Mouse (Mus musculus): ENCODE results near the gene Top3a. TPM values are rescaled to one million over a fixed set of nuclear protein-coding genes. Genes with fewer than 3 reads are reported as not detected.
A peak's percentile ranks its signal among the peaks of the same experiment; 100 is the strongest.

The Top3a gene
- polyA plus RNA-seq, 1 experiment, result 4.7 TPM

DNA sequence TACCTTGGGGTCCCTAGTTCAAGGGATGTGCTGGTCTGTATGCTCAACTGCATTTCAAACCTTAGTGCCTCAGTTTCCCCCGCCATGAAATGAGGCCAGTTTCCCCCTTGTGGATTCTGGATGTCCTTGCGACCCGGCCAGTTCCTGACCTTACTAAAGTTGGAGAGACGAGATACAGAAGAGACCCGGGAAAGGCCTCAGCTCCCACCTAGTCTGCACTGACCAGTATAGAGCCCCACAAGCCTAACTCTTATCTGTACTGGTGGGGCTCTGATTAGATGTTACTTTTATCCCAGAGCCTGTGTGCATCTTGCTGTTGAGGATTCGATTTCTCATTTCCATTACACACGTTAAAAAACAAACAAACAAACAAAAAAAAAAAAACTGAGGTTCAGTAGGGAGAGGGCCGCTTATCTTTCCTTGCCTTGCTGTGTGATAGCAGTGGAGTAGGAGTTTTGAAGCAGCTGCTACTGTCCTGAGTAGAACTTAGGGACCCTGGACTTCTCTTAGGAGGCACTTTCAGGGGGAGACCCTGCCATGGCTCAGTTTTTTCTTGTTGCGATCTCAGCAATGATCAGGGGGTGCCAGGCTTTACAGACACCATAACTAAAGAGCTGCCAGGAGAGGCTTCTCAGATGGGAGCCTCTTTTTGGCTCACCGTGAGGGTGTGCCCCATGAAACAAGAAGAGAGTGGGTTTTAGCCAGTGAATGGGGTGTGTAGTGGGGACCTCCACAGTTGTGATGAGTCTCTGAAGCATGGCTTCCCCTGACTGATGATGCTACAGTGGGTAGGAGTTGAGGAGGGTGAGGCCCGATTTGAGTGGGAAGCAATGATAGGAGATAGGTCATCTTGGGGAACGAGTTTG is 76.6 kb downstream of the Top3a start:
- Histone ChIP-seq H3K27me3 (ENCODE audit: control insufficient read depth, insufficient read depth, low read length) (no peaks in the 10 kb centered on the region), H3K27ac (ENCODE audit: insufficient read depth, low read depth, low read length) (no peak overlapping the region), H3K4me1 (ENCODE audit: control insufficient read depth, insufficient read depth, insufficient read length, low read length) (peaks cover 2% of the 10 kb centered on the region), H3K36me3 (ENCODE audit: control insufficient read depth, insufficient read depth, low read length) (peaks cover 2% of the 10 kb centered on the region; the same call in 1 of the 2 replicates), H3K4me3 (ENCODE audit: low read depth, low read length) (peak overlapping the region; percentile 89)
- 23% methylated on average over 12 of the region's 12 CpGs for WGBS
- TF ChIP-seq POLR2A (IDR thresholded peaks at IDR 0.05; ENCODE audit: low read depth, low read length) (no peak), CTCF (IDR thresholded peaks at IDR 0.05; ENCODE audit: extremely low read depth, insufficient read length, insufficient replicate concordance, low read depth, low read length) (no peak)

DNA sequence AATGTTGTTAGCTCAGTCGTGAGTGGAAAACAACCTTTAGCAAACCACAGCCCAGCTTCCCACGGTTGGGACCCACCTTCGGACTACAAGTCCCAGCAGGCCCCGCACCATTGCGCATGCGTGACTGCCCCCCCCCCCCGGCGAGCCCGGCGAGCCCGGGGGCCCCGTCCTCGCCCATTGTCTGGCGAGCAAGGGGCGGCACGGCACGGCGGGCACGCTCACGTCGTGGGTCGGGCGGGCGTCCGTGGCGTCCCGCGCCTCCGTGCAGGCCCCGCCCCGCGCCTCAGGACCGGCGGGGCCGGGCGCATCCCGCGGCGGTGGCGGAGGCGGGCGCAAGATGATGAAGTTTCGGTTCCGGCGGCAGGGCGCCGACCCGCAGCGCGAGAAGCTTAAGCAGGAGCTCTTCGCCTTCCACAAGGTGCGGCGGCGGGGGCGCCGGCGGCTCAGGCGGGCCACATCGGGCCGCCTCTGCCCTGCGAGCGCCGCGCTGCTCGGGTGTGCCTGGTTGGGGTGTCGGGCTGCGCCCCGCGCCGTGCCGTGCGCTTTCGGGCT is 77.6 kb downstream of the Top3a start, which contains the start of gene Llgl1:
TSS of gene Llgl1 (plus strand) at position 200 of the 552 bp plus-strand sequence.
- Histone ChIP-seq H3K27me3 (ENCODE audit: control insufficient read depth, insufficient read depth, low read length) (no peaks in the 10 kb centered on the region), H3K27ac (ENCODE audit: insufficient read depth, low read depth, low read length) (peak within 1 kb of the TSS; percentile 54), H3K4me1 (ENCODE audit: control insufficient read depth, insufficient read depth, insufficient read length, low read length) (peaks cover 2% of the 10 kb centered on the region), H3K4me3 (ENCODE audit: low read depth, low read length) (peak within 1 kb of the TSS; percentile 89), H3K36me3 (ENCODE audit: control insufficient read depth, insufficient read depth, low read length) (no peaks in the 10 kb centered on the region; the same call in 1 of the 2 replicates)
- no peak for TF ChIP-seq POLR2A (IDR thresholded peaks at IDR 0.05; ENCODE audit: low read depth, low read length)
- TF ChIP-seq CTCF (IDR thresholded peaks at IDR 0.05; ENCODE audit: extremely low read depth, insufficient read length, insufficient replicate concordance, low read depth, low read length), result no peak
- WGBS, result under 1% methylated on average over 71 of the region's 73 CpGs

DNA sequence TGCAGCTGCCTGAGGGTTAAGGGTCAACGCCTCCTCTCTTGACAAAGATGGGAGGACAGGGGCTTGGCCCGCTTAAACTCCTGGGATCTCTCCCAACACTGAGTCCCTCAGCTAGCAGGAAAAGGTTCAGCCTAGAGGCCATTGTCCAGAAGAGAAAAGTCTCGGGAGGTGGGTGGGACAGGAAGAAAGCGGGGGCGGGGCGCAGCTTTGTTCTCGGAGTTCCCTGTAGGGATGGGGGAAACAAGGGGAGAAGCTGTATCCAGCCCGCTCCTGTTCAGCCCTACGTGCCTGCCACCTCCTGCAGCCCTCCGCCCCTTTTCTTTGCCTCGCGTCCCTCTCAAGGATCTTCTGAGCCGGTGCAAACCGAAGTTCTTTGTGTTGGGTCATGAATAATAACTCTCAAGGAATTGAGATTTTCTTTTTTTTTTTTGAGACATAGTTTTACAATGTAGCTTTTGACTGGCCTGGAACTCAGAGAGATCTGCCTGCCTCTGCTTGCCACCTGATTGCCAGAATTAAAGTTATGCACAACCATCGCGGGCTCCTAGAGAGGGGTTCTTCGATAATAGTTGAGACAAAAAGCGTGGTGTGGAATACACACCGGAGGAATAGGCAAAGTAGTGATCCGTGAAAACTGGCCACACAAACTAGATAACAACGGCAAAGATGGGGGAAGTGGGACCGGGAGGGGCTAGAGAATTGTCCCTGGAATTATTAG is 78.2 kb downstream of the Top3a start:
- no peaks in the 10 kb centered on the region for H3K27me3 ChIP-seq (ENCODE audit: control insufficient read depth, insufficient read depth, low read length)
- TF ChIP-seq POLR2A (IDR thresholded peaks at IDR 0.05; ENCODE audit: low read depth, low read length), result peak; percentile 26; the same call in 1 of the 2 replicates
- no peak for TF ChIP-seq CTCF (IDR thresholded peaks at IDR 0.05; ENCODE audit: extremely low read depth, insufficient read length, insufficient replicate concordance, low read depth, low read length)
- H3K4me1 ChIP-seq (ENCODE audit: control insufficient read depth, insufficient read depth, insufficient read length, low read length), result peaks cover 2% of the 10 kb centered on the region
- no peaks in the 10 kb centered on the region for H3K36me3 ChIP-seq (ENCODE audit: control insufficient read depth, insufficient read depth, low read length)
- H3K27ac ChIP-seq (ENCODE audit: insufficient read depth, low read depth, low read length), result peak overlapping the region; percentile 54
- peak overlapping the region; percentile 89 for H3K4me3 ChIP-seq (ENCODE audit: low read depth, low read length)
- 1% methylated on average over 22 of the region's 22 CpGs for WGBS

DNA sequence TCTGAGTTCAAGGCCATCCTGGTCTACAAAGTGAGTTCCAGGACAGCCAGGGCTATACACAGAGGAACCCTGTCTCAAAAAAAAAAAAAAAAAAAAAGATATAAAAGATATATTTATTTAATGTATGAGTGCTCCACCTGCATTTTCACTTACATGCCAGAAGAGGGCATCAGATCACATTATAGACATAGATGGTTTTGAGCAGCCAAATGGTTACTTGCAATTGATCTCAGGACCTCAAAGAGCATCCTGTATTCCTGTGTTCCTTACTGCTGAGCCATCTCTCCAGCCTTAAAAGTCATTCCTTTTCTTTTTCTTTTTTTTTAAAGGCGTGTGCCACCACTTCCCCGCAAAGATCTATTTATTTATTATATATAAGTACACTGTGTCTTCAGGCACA is 79.6 kb downstream of the Top3a start:
- Histone ChIP-seq H3K27me3 (ENCODE audit: control insufficient read depth, insufficient read depth, low read length) (no peaks in the 10 kb centered on the region), H3K4me1 (ENCODE audit: control insufficient read depth, insufficient read depth, insufficient read length, low read length) (peaks cover 2% of the 10 kb centered on the region; the same call in 1 of the 2 replicates), H3K4me3 (ENCODE audit: low read depth, low read length) (no peak overlapping the region), H3K27ac (ENCODE audit: insufficient read depth, low read depth, low read length) (no peak overlapping the region), H3K36me3 (ENCODE audit: control insufficient read depth, insufficient read depth, low read length) (no peaks in the 10 kb centered on the region)
- WGBS, result 47% methylated on average over 2 of the region's 2 CpGs
- TF ChIP-seq CTCF (IDR thresholded peaks at IDR 0.05; ENCODE audit: extremely low read depth, insufficient read length, insufficient replicate concordance, low read depth, low read length) (no peak), POLR2A (IDR thresholded peaks at IDR 0.05; ENCODE audit: low read depth, low read length) (no peak)

DNA sequence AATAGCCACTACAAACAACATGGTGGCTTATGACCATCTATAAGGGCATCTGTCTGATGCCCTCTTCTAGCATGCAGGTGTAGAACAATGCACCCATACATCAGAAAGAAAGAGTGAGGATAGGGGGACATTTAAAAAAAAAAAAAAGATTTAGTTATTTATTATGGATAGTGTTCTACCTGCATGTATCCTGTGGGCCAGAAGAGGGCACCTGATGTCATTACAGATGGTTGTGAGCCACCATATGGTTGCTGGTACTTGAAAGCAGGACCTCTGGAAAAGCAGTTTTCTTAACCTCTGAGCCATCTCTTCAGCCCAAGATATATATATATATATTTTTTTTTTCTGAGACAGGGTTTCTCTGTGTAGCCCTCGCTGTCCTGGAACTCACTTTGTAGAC is 81.0 kb downstream of the Top3a start:
- TF ChIP-seq CTCF (IDR thresholded peaks at IDR 0.05; ENCODE audit: extremely low read depth, insufficient read length, insufficient replicate concordance, low read depth, low read length), result no peak
- TF ChIP-seq POLR2A (IDR thresholded peaks at IDR 0.05; ENCODE audit: low read depth, low read length), result no peak
- no peaks in the 10 kb centered on the region for H3K36me3 ChIP-seq (ENCODE audit: control insufficient read depth, insufficient read depth, low read length)
- no peak overlapping the region for H3K4me3 ChIP-seq (ENCODE audit: low read depth, low read length)
- 59% methylated on average over 1 of the region's 1 CpGs for WGBS
- H3K27ac ChIP-seq (ENCODE audit: insufficient read depth, low read depth, low read length), result no peak overlapping the region
- peaks cover 2% of the 10 kb centered on the region; the same call in 1 of the 2 replicates for H3K4me1 ChIP-seq (ENCODE audit: control insufficient read depth, insufficient read depth, insufficient read length, low read length)
- no peaks in the 10 kb centered on the region for H3K27me3 ChIP-seq (ENCODE audit: control insufficient read depth, insufficient read depth, low read length)

Other genes with a start within 250 kb of the Top3a start
- gene Alkbh5, start 241.0 kb downstream of the Top3a start, polyA plus RNA-seq (2012; rRNA removed), result 12.2 and 20.4 TPM in 2 replicates
- 18.9 and 32.4 TPM in 2 replicates for gene Llgl1, start 77.6 kb downstream of the Top3a start, polyA plus RNA-seq (2012; rRNA removed)
- 130 and 350 TPM in 2 replicates for gene Flii, start 50.1 kb downstream of the Top3a start, polyA plus RNA-seq (2012; rRNA removed)
- gene Mief2, start 49.0 kb downstream of the Top3a start, polyA plus RNA-seq (2012; rRNA removed), result 9.3 and 9.5 TPM in 2 replicates
- gene Smcr8, start 159 bp upstream of the Top3a start, polyA plus RNA-seq (2012; rRNA removed), result 3.8 and 5.8 TPM in 2 replicates
- 9.7 and 15.3 TPM in 2 replicates for gene Shmt1, start 34.4 kb upstream of the Top3a start, polyA plus RNA-seq (2012; rRNA removed)
- gene Dhrs7b, start 53.3 kb upstream of the Top3a start, polyA plus RNA-seq (2012; rRNA removed), result 17.7 and 34.1 TPM in 2 replicates
- gene Tmem11, start 101.9 kb upstream of the Top3a start, polyA plus RNA-seq (2012; rRNA removed), result 35.6 and 55.5 TPM in 2 replicates
- 7.1 and 13.2 TPM in 2 replicates for gene Natd1, start 137.4 kb upstream of the Top3a start, polyA plus RNA-seq (2012; rRNA removed)
- 71.6 and 98.9 TPM in 2 replicates for gene Map2k3, start 154.7 kb upstream of the Top3a start, polyA plus RNA-seq (2012; rRNA removed)
- gene Kcnj12, start 245.2 kb upstream of the Top3a start, polyA plus RNA-seq (2012; rRNA removed), result 0.81 and 1.0 TPM in 2 replicates